Mouse (Mus musculus) layer of hippocampus, adult 9-10 months (tissue): ENCODE measurements around the gene Fsd1.

ENCODE experiments used
- DNase-seq: peaks from one replicate; pipeline ENCODE4 v3.0.0; 2022; ENCODE audit warnings: low spot score

The Fsd1 gene

DNA sequence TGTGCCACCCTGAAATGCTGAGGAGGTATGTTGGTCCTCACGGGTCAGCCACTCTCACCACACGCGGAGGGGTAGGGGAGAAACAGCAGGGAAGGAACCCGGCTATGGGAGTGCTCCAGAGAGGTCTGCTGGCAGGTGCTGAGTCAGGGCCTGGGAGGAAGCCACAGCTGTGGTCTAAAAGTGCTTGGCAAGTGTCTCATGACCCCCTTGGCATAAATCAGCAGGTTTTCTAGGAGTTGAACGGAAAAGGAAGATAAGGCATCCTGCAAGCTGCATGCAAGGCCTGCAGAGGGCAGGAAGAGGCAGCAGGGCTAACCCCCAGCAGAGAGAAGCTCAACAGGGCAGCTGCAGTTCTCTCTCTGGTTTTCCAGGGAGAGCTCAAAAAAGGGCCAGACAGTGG is 44.6 kb downstream of the Fsd1 start:
- no peak for DNase-seq

DNA sequence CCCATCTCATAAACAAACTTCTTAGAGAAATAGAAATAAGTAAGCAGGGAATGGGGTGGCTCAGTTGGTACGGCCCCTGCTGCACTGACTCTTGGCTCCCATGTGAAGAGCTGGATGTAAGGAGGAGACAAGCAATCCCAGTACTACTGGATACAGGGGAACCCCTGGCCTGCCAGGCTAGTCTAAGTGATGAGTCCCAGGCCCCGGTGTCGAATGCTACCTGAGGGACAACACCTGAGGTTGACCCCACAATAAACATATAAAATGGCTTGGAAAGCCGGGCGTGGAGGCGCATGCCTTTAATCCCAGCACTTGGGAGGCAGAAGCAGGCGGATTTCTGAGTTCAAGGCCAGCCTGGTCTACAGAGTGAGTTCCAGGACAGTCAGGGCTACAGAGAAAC is 45.1 kb downstream of the Fsd1 start:
- no peak for DNase-seq

DNA sequence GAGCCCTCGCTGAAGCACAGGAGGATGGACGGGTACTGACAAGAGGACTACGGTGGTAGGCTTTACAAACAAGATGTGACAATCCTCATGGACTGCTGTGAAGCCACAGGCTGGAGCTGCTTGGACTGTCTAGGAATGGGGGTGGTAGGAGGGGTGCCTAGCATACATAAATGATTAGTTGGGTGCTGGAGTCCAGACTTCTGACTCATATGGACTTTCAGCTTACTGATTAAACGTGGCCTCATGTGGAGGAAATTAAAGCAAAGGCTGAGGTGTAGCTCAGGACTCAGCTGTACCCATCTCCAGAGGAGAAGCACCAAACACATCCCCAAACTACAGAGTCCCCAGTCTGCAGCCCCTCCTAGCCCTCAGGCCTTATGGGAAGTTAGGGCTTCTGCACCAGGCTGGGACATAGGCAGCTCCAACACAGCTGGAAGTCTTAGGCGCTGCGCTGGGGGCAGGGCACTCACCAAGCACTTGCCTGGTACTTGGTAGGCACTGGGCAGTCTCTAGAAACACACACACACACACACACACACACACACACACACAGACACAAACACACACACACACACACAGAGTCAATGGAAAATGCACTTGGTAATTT is 45.9 kb downstream of the Fsd1 start:
- no peak for DNase-seq

DNA sequence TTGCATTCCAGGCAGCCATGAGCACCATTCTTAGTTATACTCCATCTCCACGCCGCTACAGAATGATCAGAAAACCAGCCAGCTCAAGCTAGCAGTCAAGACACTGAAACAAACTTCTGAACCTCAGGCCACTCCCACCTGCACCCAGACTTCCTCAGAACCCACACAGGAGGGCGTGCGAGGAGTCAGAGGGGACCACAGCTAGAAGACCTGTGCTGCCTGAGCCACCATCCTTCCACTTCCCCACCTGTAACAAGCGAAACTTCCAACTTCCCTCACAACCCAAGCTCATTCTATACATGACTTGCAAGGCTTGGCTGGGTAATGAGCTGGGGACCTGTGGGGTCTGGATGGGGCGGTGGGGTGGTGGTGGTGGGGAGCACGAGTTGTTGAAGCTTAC is 46.5 kb downstream of the Fsd1 start:
- DNase-seq = no peak

DNA sequence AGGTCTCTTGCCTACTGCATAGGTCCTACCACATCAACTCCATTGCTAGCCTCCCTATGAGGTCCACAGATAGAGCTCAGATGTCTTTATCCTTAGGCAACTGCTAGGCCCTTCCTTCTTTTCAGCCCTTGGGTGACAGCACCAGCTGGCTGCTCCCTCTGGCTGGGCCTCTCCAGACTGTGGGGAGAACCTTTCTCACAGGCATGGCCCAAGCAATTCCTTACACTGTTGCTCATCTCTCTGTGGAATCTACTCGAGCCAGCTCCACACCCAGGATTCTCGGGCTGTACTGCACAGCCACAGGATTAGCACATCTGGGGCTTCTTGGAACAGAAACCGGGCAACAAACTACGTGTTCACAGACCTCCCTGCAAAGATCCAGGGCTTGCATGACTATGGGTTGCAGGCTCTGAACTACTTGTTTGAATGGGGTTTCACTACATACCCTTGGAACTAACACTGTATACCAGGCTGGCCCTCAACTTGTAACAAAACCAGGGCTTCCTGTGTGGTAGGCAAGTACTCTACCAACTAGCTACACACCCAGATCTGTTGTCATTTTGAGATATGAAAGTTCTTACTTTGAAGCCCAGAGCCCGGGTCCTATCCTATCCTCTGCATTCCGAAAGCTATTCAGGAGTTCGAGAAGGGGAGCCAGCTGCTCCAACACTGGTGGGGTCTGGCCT is 47.9 kb downstream of the Fsd1 start:
- DNase-seq = no peak

DNA sequence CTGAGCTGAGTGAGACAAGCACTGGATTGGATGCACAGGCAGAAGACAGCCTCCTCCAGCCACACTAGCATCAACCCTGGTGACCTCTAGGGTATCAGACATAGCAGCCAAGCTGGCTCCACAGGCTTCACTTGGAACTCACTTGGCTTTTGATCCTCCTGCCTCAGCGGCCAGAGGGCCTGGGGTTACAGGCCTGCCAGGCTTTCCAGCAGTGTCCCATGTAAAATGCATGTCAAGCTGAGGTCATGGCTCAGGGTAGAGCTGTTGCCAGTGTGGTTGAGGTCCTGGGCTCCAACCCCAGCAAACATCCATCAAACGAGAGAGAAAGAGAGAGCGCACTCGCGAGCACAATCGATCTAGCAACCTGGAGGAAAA is 48.4 kb downstream of the Fsd1 start:
- DNase-seq = no peak

DNA sequence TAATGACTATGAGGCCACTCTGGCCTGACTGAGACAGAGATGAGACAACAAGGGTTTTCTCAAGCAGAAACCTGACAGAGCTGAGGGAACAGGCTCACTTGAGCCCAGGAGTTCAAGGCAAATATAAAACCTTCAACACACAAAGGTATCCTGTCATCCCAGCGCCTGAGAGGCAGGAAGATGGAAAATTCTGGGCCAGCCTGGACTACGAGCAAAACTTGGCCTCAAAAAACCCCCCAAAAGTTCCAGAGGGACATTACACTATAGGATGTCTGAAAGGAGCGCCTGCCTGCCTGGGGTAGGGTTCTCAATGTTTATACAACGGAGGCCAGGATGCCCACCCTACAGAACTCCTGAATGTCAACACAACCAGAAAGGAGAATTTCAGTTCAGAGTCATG is 48.9 kb downstream of the Fsd1 start:
- no peak for DNase-seq

DNA sequence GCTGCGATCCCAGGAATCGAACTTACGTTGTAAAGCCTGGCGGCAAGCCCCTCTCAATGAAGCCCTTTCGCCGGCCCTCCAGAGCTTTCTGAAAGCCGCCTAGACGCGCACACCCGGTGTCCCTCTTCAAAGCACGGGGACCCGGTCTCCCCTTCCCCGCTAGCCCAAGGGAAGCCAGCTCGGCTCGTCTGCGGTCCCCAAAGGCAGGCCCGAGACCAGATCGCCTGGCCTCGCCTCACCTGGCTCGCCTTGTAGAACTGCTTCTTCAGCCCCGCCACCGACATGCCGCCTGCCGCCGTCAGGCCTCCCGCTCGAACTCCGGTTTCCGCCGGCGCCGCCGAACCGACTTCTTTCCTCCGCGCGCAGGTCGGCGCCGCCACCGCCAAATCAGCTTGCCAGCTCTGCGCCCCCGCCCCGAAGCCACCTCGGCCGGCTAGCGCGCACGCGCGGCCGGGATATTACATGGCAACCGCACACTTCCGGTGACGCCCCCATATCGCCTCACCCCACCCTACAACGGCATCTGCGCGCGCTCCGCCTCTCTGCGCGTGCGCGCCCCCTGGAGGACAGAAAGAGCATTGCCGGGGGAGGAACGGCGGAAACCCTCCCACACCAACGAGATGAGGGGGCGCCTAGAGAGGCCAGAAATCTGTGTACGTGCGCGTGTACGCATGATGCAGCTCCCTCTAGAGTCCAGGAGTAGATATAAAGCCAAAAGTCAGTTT is 50.0 kb downstream of the Fsd1 start, which contains the start of gene Sh3gl1:
Gene Sh3gl1 (minus strand): TSS at position 460 of the 725 bp plus-strand sequence.
- DNase-seq = peak; percentile 99

DNA sequence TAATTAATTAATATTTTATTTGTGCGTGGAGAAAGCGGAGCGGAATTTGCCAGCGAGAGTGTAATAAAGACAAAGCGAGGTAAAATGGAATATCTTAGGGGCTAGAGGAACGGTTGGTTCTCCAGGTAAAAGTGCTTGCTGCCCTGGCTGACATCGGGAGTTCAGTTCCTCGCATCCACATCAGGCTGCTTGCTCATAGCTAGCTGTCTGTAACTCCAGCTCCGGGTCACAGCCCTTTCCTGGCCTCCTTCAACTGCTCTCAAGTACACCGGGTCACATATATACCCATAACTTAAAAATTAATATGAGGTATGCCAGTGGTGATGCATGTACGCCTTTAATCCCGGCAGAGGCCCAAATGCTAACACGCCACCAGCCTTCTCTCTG is 50.6 kb downstream of the Fsd1 start:
- DNase-seq = no peak

DNA sequence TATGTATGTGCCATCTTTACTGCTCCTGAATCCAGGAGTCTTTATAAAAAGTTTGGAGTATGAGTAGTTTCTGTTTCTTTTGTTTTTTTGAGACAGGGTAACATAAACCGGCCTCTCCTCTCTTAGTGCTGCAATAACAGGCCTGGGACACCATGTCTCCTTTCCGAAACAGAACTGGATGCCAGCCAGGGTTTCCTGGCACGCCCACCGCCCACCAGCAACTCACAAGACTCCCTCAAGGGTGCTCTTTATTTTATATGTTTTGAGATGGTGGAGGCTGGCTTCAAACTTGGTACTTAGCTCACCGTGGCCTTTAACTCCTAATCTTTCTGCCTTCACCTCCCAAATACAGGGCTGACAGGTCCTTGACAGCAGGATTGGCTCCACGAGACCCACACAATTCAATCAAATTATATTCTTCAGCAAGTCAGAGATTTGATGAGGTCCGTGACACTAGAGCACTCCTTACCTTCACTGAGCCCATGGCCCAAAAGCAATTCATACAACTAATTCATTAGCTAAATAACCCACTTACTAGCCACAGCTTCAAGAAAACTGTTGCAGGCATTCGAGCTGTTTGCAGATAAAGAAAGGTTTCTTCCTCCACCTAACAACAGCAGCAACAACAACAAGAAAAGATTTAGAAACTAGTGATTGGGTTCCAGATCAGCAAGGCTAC is 52.4 kb downstream of the Fsd1 start:
- DNase-seq = no peak

DNA sequence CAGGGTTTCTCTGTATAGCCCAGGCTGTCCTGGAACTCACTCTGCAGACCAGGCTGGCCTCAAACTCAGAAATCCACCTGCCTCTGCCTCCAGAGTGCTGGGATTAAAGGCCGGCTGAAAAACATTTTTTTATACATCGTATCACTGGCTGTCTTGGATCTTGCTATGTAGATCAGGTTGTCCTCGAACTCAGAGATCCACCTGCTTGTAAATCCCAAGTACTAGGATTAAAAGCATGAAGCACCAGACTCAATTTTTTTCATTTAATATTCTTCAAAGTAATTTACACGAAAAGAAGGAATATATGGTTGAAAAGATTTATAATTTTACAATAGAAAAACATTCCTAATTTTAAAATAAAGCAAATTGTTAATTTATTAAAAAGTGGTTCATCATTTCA is 53.0 kb downstream of the Fsd1 start:
- DNase-seq = no peak

DNA sequence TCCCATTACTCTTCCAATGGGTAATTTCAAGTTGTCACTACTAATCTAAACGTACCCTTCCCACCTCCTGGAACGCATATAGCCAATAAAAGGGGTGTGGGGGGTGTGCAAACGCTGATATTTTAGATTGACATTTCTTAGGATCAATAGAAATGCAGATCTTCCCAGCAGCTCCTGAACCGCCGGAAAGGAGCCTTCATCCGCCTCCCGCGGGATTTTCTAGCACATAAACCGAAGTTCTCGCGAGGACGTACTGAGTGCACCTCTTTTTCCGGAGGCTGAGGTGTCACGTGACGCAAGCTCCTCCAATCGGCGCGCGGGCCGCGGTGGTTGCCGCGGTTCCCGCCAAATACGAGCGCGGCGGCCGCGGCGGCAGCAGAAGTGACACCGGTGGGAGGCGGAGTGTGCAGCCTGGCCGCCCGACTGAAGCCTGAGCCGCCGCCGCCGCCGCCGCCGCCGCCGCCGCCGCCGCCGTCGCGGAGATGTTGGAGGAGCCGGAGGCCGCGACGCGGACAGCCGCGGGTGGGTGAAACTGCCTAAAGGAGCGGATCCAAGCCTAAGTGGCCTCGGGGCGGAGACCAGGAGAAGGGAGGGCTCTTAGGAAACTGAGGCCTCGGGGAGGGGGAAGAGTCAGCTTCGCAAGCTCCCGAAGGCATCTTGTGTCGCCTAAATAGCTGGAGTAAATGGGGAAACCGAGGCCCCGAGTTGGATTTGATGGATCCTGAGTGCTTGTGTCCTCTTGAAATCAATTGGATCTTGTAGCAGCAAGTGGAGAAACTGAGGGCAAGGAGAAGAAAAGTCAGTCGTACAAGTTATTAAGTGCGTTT is 53.9 kb downstream of the Fsd1 start, which contains the start of gene Chaf1a:
Gene Chaf1a (plus strand): TSS at position 410 of the 827 bp plus-strand sequence.
- DNase-seq = peak; percentile 91

DNA sequence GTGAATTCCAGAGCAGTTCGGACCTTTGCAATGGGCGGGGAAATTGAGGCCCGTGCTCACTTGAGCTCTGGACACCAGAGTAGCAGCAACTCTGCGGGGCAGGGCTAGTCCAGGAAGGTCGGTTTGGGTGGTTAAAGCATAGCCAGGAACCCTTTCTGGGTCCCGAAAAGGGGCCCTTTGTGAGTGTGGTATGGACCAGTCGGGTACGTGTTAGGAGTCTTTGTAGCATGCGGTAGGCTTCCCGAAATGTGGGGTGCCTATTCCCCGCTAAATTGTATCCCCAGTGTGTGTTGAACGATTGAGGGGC is 54.5 kb downstream of the Fsd1 start:
- no peak for DNase-seq
